ENCODE assay signal across 21 mouse cellular contexts in genomic region chr16:5377001-5377400, GRCm38 (mm10).
DNase-seq lines count a peak whose midpoint lies in the region; ATAC-seq lines count a peak whose summit lies in the region.
"Had no signal": no experiment of that assay in that cellular context is flagged by ENCODE, and none has a peak within 500 bp of the region (broad histone marks: within the 10 kb centered on the region; RNA-seq: fewer than 3 reads in every experiment).

No protein-coding gene starts in this region.

- H3K9me3 ChIP-seq in hindbrain, embryonic 10.5 days: no peaks in the 10 kb centered on the region
- no peaks in the 10 kb centered on the region for H3K9me3 ChIP-seq in hindbrain, embryonic 14.5 days (ENCODE audit: control insufficient read depth, low read length)
- no peaks in the 10 kb centered on the region for H3K9me3 ChIP-seq in midbrain, embryonic 11.5 days (ENCODE audit: control insufficient read depth, low read length)
- no peaks in the 10 kb centered on the region for H3K9me3 ChIP-seq in midbrain, embryonic 15.5 days
- H3K9me3 ChIP-seq: embryonic facial prominence, embryonic 13.5 days; embryonic facial prominence, embryonic 15.5 days; forebrain, embryonic 10.5 days; forebrain, embryonic 12.5 days had no signal

- no peak for ATAC-seq in hindbrain, embryonic 14.5 days (ENCODE audit: low FRiP score)
- no peak for ATAC-seq in midbrain, embryonic 11.5 days (ENCODE audit: low FRiP score)
- ATAC-seq in midbrain, embryonic 15.5 days (replicated peaks): no peak
- ATAC-seq: forebrain, embryonic 14.5 days; forebrain, embryonic 16.5 days had no signal

- no peak overlapping the region for H3K4me2 ChIP-seq in hindbrain, embryonic 14.5 days (replicated peaks)
- no peak overlapping the region for H3K4me2 ChIP-seq in midbrain, embryonic 11.5 days
- no peak overlapping the region for H3K4me2 ChIP-seq in midbrain, embryonic 15.5 days
- H3K4me2 ChIP-seq: embryonic facial prominence, embryonic 13.5 days; embryonic facial prominence, embryonic 15.5 days; forebrain, embryonic 12.5 days had no signal

- peaks cover 5% of the 10 kb centered on the region; the same call in 1 of the 2 replicates for H3K4me1 ChIP-seq in hindbrain, embryonic 10.5 days (replicated peaks)
- no peaks in the 10 kb centered on the region for H3K4me1 ChIP-seq in hindbrain, embryonic 14.5 days (replicated peaks; ENCODE audit: control insufficient read depth, insufficient read depth, low read length)
- H3K4me1 ChIP-seq in midbrain, embryonic 11.5 days (ENCODE audit: control insufficient read depth, insufficient read depth, low read length): no peaks in the 10 kb centered on the region
- H3K4me1 ChIP-seq in midbrain, embryonic 15.5 days: 0 out of 2 replicates have a peak, but pooled peaks cover under 1% of the 10 kb centered on the region
- H3K4me1 ChIP-seq: embryonic facial prominence, embryonic 15.5 days; forebrain, embryonic 10.5 days; forebrain, embryonic 12.5 days had no signal

- peak; percentile 0 for DNase-seq in hindbrain, embryonic 10.5 days (ENCODE audit: low spot score)
- no peak for DNase-seq in hindbrain, embryonic 14.5 days (ENCODE audit: low spot score)
- DNase-seq in midbrain, embryonic 11.5 days (ENCODE audit: low spot score, missing footprints): peak; percentile 73
- DNase-seq: adrenal gland, adult 2 months; adrenal gland, postnatal 10 days; adrenal gland, postnatal 25 days; cerebellum, adult 11 months; cerebellum, adult 18-20 months; cerebellum, adult 8-10 months; cerebellum, adult 9-11 months; cerebellum, postnatal 14 days; cerebellum, postnatal 36 days; embryo, embryonic 11 days had no signal

- H3K27ac ChIP-seq in hindbrain, embryonic 10.5 days: no peak overlapping the region
- no peak overlapping the region for H3K27ac ChIP-seq in hindbrain, embryonic 14.5 days
- H3K27ac ChIP-seq in midbrain, embryonic 11.5 days (ENCODE audit: low read depth, low read length): no peak overlapping the region
- no peak overlapping the region for H3K27ac ChIP-seq in midbrain, embryonic 15.5 days
- H3K27ac ChIP-seq: embryonic facial prominence, embryonic 13.5 days; embryonic facial prominence, embryonic 15.5 days; forebrain, embryonic 10.5 days; forebrain, embryonic 12.5 days had no signal

- H3K27me3 ChIP-seq in hindbrain, embryonic 10.5 days (ENCODE audit: insufficient read depth, poor library complexity, severe bottlenecking): no peaks in the 10 kb centered on the region
- no peaks in the 10 kb centered on the region for H3K27me3 ChIP-seq in hindbrain, embryonic 14.5 days (ENCODE audit: control insufficient read depth, insufficient read depth, low read length)
- no peaks in the 10 kb centered on the region for H3K27me3 ChIP-seq in midbrain, embryonic 11.5 days (ENCODE audit: control insufficient read depth, insufficient read depth, low read length)
- no peaks in the 10 kb centered on the region for H3K27me3 ChIP-seq in midbrain, embryonic 15.5 days (replicated peaks)
- H3K27me3 ChIP-seq: embryonic facial prominence, embryonic 13.5 days; embryonic facial prominence, embryonic 15.5 days; forebrain, embryonic 12.5 days had no signal

- WGBS in hindbrain, embryonic 10.5 days: 89% methylated on average over 3 of the region's 3 CpGs
- 95% methylated on average over 3 of the region's 3 CpGs for WGBS in hindbrain, embryonic 14.5 days
- 85% methylated on average over 3 of the region's 3 CpGs for WGBS in midbrain, embryonic 11.5 days
- WGBS in midbrain, embryonic 15.5 days: 93% methylated on average over 3 of the region's 3 CpGs

- H3K4me3 ChIP-seq in hindbrain, embryonic 10.5 days: no peak overlapping the region
- no peak overlapping the region for H3K4me3 ChIP-seq in hindbrain, embryonic 14.5 days (replicated peaks; ENCODE audit: low read length)
- H3K4me3 ChIP-seq in midbrain, embryonic 11.5 days (ENCODE audit: low read depth, low read length): no peak overlapping the region
- no peak overlapping the region for H3K4me3 ChIP-seq in midbrain, embryonic 15.5 days
- H3K4me3 ChIP-seq: embryonic facial prominence, embryonic 13.5 days; embryonic facial prominence, embryonic 15.5 days; erythroblast, embryonic 14.5 days; forebrain, embryonic 10.5 days; forebrain, embryonic 12.5 days had no signal

- no peaks in the 10 kb centered on the region for H3K36me3 ChIP-seq in hindbrain, embryonic 10.5 days
- no peaks in the 10 kb centered on the region for H3K36me3 ChIP-seq in hindbrain, embryonic 14.5 days (replicated peaks; ENCODE audit: control insufficient read depth, insufficient read depth)
- no peaks in the 10 kb centered on the region for H3K36me3 ChIP-seq in midbrain, embryonic 11.5 days (ENCODE audit: control insufficient read depth, insufficient read depth, low read length)
- H3K36me3 ChIP-seq in midbrain, embryonic 15.5 days (replicated peaks): no peaks in the 10 kb centered on the region
- H3K36me3 ChIP-seq: embryonic facial prominence, embryonic 13.5 days; embryonic facial prominence, embryonic 15.5 days; forebrain, embryonic 10.5 days; forebrain, embryonic 12.5 days had no signal

- no peak overlapping the region for H3K9ac ChIP-seq in hindbrain, embryonic 14.5 days
- no peak overlapping the region for H3K9ac ChIP-seq in midbrain, embryonic 11.5 days (ENCODE audit: low read length)
- no peak overlapping the region for H3K9ac ChIP-seq in midbrain, embryonic 15.5 days
- H3K9ac ChIP-seq: embryonic facial prominence, embryonic 13.5 days; embryonic facial prominence, embryonic 15.5 days; forebrain, embryonic 12.5 days had no signal
